Mouse (Mus musculus) ES-Bruce4 (cell line): ENCODE measurements at regions not wholly inside any gene's neighbourhood (a gene's known extent, or its start where the extent isn't known, plus 50 kb on each side); places are given as distances from the start of the nearest gene placed in this dataset.

Source experiments
- CTCF ChIP-seq: IDR thresholded peaks from one replicate; pipeline ENCODE4 v1.8.1; 2011; ENCODE audit warnings: low read depth, low read length
- POLR2A ChIP-seq: IDR thresholded peaks from one replicate; pipeline ENCODE4 v1.8.1; 2011; ENCODE audit warnings: low read length; ENCODE audit not compliant: insufficient read depth

GRCm38 (mm10) chr1:187484821-187485220, 123.8 kb upstream of the Esrrg start:
- TF ChIP-seq CTCF, result no peak
- no peak for TF ChIP-seq POLR2A
